Mouse (Mus musculus) liver, adult 2 months (tissue): Measurements from ENCODE around the gene Calml3. TPM values are rescaled to one million over a fixed set of nuclear protein-coding genes. Genes with fewer than 3 reads are reported as not detected.

ENCODE experiments used
- DNase-seq: peaks from one replicate; pipeline ENCODE4 v3.0.0-alpha.2; 2011; ENCODE audit warnings: low read depth, low spot score; ENCODE audit errors: extremely low read depth
- H3K27ac ChIP-seq: fragments of 200-500 bp; replicated peaks from 2 replicates; pipeline ENCODE4 v1.5.1; 2012; ENCODE audit warnings: low read depth, mild to moderate bottlenecking, control low read depth, inconsistent platforms, low read length; ENCODE audit not compliant: insufficient read depth
- H3K27me3 ChIP-seq: fragments of 200-500 bp; 2 replicates; pipeline ENCODE4 v1.6.1; 2012; ENCODE audit warnings: mild to moderate bottlenecking, moderate library complexity, low read length, inconsistent platforms; ENCODE audit not compliant: control insufficient read depth, insufficient read depth
- H3K36me3 ChIP-seq: fragments of 200-500 bp; 2 replicates; pipeline ENCODE4 v1.6.1; 2012; ENCODE audit warnings: low read length, inconsistent platforms; ENCODE audit not compliant: control insufficient read depth, insufficient read depth
- H3K4me1 ChIP-seq: fragments of 200-500 bp; 2 replicates; pipeline ENCODE4 v1.6.1; 2011; ENCODE audit warnings: low read length; ENCODE audit not compliant: control insufficient read depth, insufficient read depth
- H3K4me3 ChIP-seq: fragments of 200-500 bp; 2 replicates; pipeline ENCODE4 v1.5.1; 2011; ENCODE audit warnings: low read depth, mild to moderate bottlenecking, control low read depth, low read length, moderate library complexity; ENCODE audit not compliant: insufficient read depth
- H3K79me2 ChIP-seq: fragments of 200-500 bp; 2 replicates; pipeline ENCODE4 v1.6.1; 2012; ENCODE audit warnings: inconsistent platforms, mild to moderate bottlenecking, low read length, moderate library complexity; ENCODE audit not compliant: control insufficient read depth, insufficient read depth
- H3K9ac ChIP-seq: fragments of 200-500 bp; 2 replicates; pipeline ENCODE4 v1.6.1; 2012; ENCODE audit warnings: low read depth, mild to moderate bottlenecking, control low read depth, inconsistent platforms, low read length
- CTCF ChIP-seq: fragments of 200-500 bp; IDR thresholded peaks from 2 replicates; pipeline ENCODE4 v1.5.1; 2011; ENCODE audit warnings: low read depth, low read length, control low read depth
- POLR2A ChIP-seq: fragments of 200-500 bp; IDR thresholded peaks from 2 replicates; pipeline ENCODE4 v1.6.1; 2011; ENCODE audit warnings: low read length, control low read depth; ENCODE audit not compliant: insufficient read depth; ENCODE audit errors: extremely low read depth
- WGBS: fragments of 180-500 bp; shearing (Covaris S2); methylation state at CpG from one replicate; pipeline ENCODE4 v1.1.7; 2018; 5-methylcytosine and 5-hydroxymethylcytosine counted together
- polyA plus RNA-seq: library from polyadenylated mRNA; depleted of rRNA; stranded (reverse); fragments of >200 nt; gene quantifications from 2 replicates; pipeline ENCODE4 v1.2.3, GENCODE M21; 2012
- total RNA-seq: library from RNA; depleted of rRNA; stranded (reverse); fragments of >200 nt; gene quantifications from 2 replicates; pipeline ENCODE4 v1.2.3, GENCODE M21; 2014

Gene Calml3
- total and polyA plus RNA-seq, 2 experiments, result not detected

DNA sequence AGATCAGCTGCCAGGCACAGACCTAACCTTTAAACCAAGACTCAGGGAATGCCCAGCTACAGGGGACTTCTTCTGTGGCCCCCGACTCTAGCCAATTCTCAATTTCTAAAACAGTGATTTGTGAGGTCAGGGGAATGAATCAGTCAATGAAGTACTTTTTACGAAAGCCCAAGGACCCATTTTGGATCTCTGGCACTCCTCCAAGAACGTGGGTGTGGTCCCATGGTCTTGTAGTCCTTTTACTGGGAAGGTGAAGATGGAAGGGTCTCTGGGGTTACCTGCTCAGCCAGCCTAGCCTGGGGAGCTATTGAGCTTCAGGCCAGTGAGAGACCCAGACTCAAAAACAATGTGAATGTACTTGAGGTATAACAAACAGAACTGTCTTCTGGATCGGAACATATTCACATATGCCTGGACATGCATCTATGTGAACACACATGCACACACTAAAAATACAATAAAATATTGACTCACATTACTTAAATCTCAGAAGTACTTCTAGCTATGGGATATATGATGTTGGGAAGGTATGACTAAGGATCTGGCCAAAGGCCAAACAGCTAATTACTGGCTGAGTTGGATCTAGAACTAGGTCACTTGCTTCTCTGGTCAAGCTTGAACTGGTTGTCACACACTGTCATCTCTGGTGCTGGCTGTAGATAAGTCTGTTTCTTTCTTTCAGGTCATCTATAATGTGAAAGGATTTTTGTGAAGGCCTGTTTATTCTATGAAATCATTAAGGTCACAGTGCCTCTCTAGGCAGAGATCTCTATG lies 25.3 kb downstream of the Calml3 start:
- H3K36me3 ChIP-seq, result no peaks in the 10 kb centered on the region

DNA sequence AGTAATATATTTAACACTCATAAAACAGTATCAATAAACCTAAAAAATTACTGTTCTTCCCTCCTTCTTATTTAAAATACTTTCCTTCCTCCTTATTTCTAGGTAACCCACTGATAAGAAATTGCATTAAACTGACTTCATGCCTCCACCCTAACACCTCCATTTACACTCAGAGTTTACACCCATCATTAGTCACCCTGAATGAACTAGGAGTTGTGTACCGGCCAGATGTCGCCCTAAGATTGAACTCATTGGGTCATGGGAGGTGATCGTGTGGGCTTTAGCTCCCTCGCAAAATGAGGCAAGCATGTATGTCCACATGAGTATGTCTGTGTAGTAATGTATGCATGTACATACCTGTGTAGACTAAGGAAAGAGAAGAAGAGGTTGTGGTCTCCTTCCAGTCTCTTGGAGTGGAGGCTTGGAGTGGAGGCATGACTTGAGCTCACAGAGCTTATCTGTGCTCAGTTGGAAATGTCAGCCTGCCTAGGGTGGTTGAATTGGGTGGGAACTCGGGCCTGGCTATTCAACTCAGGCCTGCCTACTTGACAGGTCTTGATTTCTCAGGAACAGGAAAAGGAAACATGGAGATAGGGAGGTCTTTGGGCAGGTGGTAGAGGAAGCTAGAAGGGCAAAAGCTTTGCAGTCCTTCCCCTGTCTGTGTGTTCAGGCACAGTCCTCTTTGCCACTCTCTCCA lies 26.8 kb downstream of the Calml3 start:
- Histone ChIP-seq H3K27ac (no peak overlapping the region), H3K79me2 (no peaks in the 10 kb centered on the region), H3K36me3 (no peaks in the 10 kb centered on the region), H3K4me1 (no peaks in the 10 kb centered on the region), H3K27me3 (no peaks in the 10 kb centered on the region), H3K9ac (no peak overlapping the region), H3K4me3 (no peak overlapping the region)
- DNase-seq, result no peak
- 91% methylated on average over 5 of the region's 5 CpGs for WGBS
- TF ChIP-seq CTCF (no peak), POLR2A (no peak)

More for the DNA sequence above, 25.3 kb downstream of the Calml3 start:
- Histone ChIP-seq H3K9ac (no peak overlapping the region), H3K27ac (no peak overlapping the region), H3K79me2 (no peaks in the 10 kb centered on the region), H3K4me1 (no peaks in the 10 kb centered on the region), H3K27me3 (no peaks in the 10 kb centered on the region), H3K4me3 (no peak overlapping the region)
- no peak for DNase-seq
- WGBS, result 86% methylated on average over 4 of the region's 4 CpGs
- no peak for TF ChIP-seq CTCF
- TF ChIP-seq POLR2A, result no peak

DNA sequence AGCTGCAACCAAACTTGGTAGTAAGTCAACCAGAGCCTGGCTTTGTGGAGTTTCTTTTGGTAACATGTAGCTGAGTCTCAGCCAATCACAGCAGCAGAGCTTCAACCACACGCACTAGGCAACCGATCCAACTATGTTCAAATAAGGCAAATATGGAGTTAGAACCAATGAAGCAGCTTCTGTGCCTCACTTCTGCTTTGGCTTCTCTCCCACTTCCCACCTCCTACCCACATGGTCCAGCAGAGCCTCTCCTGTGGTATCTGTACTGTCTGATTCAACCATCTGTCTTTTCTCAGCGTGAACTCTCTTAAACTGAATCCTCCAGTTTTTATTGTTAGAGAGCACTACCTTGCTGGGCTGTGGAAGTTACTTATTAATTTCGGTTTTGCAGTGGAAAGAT lies 27.7 kb downstream of the Calml3 start:
- Histone ChIP-seq H3K27ac (no peak overlapping the region), H3K79me2 (no peaks in the 10 kb centered on the region), H3K4me3 (no peak overlapping the region), H3K4me1 (no peaks in the 10 kb centered on the region), H3K9ac (no peak overlapping the region), H3K27me3 (no peaks in the 10 kb centered on the region), H3K36me3 (no peaks in the 10 kb centered on the region)
- WGBS, result 89% methylated on average over 4 of the region's 4 CpGs
- no peak for TF ChIP-seq CTCF
- TF ChIP-seq POLR2A, result no peak
- DNase-seq, result no peak

DNA sequence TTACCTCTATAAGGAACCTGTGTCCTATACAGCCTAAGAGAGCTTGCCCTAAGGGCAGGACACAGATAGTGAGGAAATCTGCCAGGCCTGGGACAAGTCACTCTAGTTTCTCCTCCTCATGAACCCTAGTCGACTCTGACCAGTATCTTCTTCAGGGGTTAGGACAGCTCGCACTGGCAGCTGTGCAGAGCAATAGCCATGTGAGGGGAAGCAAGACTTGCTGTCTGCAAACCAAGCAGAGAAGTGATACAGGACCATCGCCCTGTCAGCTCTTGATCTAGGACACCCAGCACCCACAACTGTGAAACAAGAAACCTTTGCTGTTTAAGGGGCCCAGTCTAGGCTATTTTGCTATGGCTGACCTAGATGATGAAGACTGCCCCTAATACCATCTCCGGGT lies 29.1 kb downstream of the Calml3 start:
- H3K36me3 ChIP-seq, result no peaks in the 10 kb centered on the region

DNA sequence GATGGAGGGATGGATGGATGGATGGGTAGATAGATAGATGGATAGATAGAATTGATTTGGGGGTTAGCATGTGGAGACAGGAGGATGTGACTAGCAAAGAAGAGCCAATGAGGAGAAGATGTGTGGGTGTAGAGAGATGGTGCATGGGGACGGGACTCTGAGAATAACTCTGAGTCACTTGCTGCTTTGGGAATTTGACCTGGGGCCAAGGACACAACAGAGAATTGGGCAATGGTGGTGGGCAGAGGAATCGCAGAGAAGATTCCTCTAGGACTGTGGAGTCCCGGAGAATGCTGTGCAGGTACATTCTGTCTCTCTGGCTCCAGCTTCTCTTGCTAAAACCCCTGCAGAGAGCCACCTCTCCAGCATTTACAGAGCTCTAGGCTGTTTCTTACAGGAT lies 29.8 kb downstream of the Calml3 start:
- no peaks in the 10 kb centered on the region for H3K36me3 ChIP-seq
- H3K27me3 ChIP-seq, result no peaks in the 10 kb centered on the region
- peaks cover 10% of the 10 kb centered on the region for H3K4me1 ChIP-seq
- TF ChIP-seq CTCF (no peak), POLR2A (no peak)
- H3K4me3 ChIP-seq, result no peak overlapping the region
- H3K79me2 ChIP-seq, result no peaks in the 10 kb centered on the region
- WGBS, result 56% methylated on average over 3 of the region's 3 CpGs
- H3K27ac ChIP-seq, result no peak overlapping the region
- no peak for DNase-seq
- H3K9ac ChIP-seq, result no peak overlapping the region

More for the DNA sequence above, 29.1 kb downstream of the Calml3 start:
- Histone ChIP-seq H3K27ac (no peak overlapping the region), H3K9ac (no peak overlapping the region), H3K4me1 (peaks cover 5% of the 10 kb centered on the region; the same call in 1 of the 2 replicates), H3K79me2 (no peaks in the 10 kb centered on the region), H3K27me3 (no peaks in the 10 kb centered on the region), H3K4me3 (no peak overlapping the region)
- TF ChIP-seq CTCF (no peak), POLR2A (no peak)
- WGBS, result 81% methylated on average over 4 of the region's 4 CpGs
- no peak for DNase-seq

DNA sequence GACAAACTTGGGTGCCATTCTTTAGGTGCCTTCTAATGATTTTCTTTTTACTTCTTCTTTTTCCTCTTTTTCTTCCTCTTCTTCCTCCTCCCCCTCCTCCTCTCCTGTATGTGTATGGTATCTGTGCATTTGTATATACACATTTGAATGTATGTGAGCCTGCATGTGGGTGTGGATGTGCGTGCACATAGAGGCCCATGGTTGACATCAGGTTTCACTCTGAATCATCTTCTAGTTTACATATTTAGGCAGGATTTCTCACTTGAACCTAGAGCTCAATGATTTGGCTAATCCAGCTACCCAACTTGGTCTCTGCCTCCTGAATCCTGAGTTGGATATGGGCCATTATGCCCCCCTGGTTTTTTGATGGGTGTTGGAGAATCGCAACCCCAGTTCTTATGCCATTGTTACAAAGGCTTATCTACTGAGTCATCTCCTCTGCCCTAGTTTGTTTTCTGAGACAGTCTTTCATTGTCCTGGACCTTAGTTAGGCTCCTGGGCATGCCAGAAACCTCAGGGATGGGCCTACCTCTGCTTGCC lies 30.9 kb downstream of the Calml3 start:
- no peak for DNase-seq
- peaks cover 19% of the 10 kb centered on the region for H3K4me1 ChIP-seq
- H3K4me3 ChIP-seq, result no peak overlapping the region
- no peak overlapping the region for H3K9ac ChIP-seq
- no peaks in the 10 kb centered on the region for H3K27me3 ChIP-seq
- no peaks in the 10 kb centered on the region for H3K79me2 ChIP-seq
- no peaks in the 10 kb centered on the region for H3K36me3 ChIP-seq
- TF ChIP-seq CTCF, result no peak
- TF ChIP-seq POLR2A, result no peak
- no peak overlapping the region for H3K27ac ChIP-seq
- 94% methylated on average over 2 of the region's 2 CpGs for WGBS
